Mouse (Mus musculus): ENCODE data around the gene Arl4c. TPM values are rescaled to one million over a fixed set of nuclear protein-coding genes. Genes with fewer than 3 reads are reported as not detected.
A peak's percentile ranks its signal among the peaks of the same experiment; 100 is the strongest.

The Arl4c gene
- polyA plus RNA-seq, 1 experiment from 2014 or later, result 6.6 TPM

DNA sequence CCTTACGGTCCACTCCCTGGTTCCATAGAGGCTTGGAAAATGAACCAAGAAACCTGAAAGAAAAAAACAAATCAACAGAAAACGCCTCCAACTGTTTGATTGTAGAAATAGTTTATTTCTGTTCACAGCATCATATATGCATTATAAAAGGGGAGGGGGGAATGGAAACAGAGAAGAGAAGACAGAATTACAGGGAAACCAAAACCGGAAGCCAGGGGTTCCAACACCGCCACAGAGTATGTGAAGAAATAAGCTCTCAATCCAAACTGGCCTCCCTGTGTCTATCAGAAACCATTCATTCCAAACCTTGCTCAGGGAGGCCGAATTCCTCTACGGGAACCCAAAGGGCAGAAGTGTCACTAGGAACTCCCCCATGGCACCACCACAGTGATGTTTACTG lies 3.9 kb downstream of the Arl4c start:
- Histone ChIP-seq H3K4me3 (ENCODE audit: low read depth, low read length) (peak overlapping the region; percentile 82; the same call in 1 of the 2 replicates), H3K36me3 (ENCODE audit: control insufficient read depth, insufficient read depth, low read length) (no peaks in the 10 kb centered on the region), H3K9ac (ENCODE audit: low read depth, low read length) (no peak overlapping the region), H3K4me1 (ENCODE audit: control insufficient read depth, insufficient read depth, low read length) (peaks cover 13% of the 10 kb centered on the region; the same call in 1 of the 2 replicates), H3K27me3 (replicated peaks; ENCODE audit: control insufficient read depth, insufficient read depth, low read length) (no peaks in the 10 kb centered on the region), H3K4me2 (ENCODE audit: low read depth, low read length) (peak overlapping the region; percentile 74), H3K27ac (replicated peaks; ENCODE audit: low read depth, low read length) (no peak overlapping the region), H3K9me3 (ENCODE audit: control insufficient read depth, low read length) (no peaks in the 10 kb centered on the region)
- DNase-seq (ENCODE audit: low spot score) (no peak), ATAC-seq (ENCODE audit: low read depth) (no peak)
- WGBS, result 85% methylated on average over 6 of the region's 6 CpGs

DNA sequence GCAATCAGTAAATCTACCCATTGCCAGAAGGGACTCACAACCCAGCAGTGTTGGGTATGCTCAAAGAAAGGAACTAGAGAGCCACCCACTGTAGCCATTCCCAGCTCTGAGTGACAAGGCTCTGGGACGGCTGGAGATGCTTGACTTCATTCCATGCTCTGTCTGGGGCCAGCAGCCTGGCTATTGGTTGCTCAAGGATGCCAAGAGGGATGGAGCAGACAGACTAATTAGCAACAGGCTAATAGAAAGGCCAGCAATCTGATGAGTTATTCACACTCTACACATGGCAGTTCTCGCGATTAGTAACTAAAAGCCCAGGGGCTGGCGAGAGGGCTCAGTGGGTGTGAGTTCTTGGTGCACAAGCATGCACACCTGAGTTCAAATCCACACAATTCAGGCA lies 5.6 kb downstream of the Arl4c start:
- no peaks in the 10 kb centered on the region for H3K9me3 ChIP-seq (ENCODE audit: control insufficient read depth, low read length)
- DNase-seq (ENCODE audit: low spot score) (no peak), ATAC-seq (ENCODE audit: low read depth) (no peak)
- H3K9ac ChIP-seq (ENCODE audit: low read depth, low read length), result no peak overlapping the region
- no peak overlapping the region for H3K4me3 ChIP-seq (ENCODE audit: low read depth, low read length)
- 80% methylated on average over 4 of the region's 4 CpGs for WGBS
- H3K27ac ChIP-seq (replicated peaks; ENCODE audit: low read depth, low read length), result no peak overlapping the region
- H3K4me1 ChIP-seq (ENCODE audit: control insufficient read depth, insufficient read depth, low read length), result peaks cover 13% of the 10 kb centered on the region; the same call in 1 of the 2 replicates
- H3K27me3 ChIP-seq (replicated peaks; ENCODE audit: control insufficient read depth, insufficient read depth, low read length), result no peaks in the 10 kb centered on the region
- H3K36me3 ChIP-seq (ENCODE audit: control insufficient read depth, insufficient read depth, low read length), result no peaks in the 10 kb centered on the region
- no peak overlapping the region for H3K4me2 ChIP-seq (ENCODE audit: low read depth, low read length)

DNA sequence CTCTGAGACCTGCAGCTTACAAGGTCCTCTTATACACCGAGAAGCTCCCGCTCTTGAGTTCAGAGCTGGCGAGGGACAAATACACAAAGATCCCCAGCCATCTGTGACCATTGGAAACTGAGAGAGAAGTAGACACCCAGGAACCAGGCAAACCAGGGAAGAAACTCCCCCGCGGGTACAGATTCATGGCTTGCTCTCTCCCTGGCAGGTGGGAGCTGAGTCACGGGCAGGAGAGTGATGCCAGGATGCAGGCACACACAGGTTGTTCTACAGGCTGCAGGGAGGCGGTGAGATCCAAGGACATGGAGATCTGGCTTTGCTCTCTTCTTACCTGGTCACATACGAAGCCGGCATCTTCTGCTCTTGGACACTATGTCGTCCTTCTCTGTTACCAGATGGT lies 7.7 kb downstream of the Arl4c start:
- DNase-seq (ENCODE audit: low spot score) (no peak), ATAC-seq (ENCODE audit: low read depth) (no peak)
- 0 out of 2 replicates have a peak, but pooled peaks cover 7% of the 10 kb centered on the region for H3K4me1 ChIP-seq (ENCODE audit: control insufficient read depth, insufficient read depth, low read length)
- no peaks in the 10 kb centered on the region for H3K27me3 ChIP-seq (replicated peaks; ENCODE audit: control insufficient read depth, insufficient read depth, low read length)
- H3K9ac ChIP-seq (ENCODE audit: low read depth, low read length), result no peak overlapping the region
- H3K4me2 ChIP-seq (ENCODE audit: low read depth, low read length), result no peak overlapping the region
- H3K9me3 ChIP-seq (ENCODE audit: control insufficient read depth, low read length), result no peaks in the 10 kb centered on the region
- 90% methylated on average over 10 of the region's 10 CpGs for WGBS
- H3K4me3 ChIP-seq (ENCODE audit: low read depth, low read length), result no peak overlapping the region
- no peaks in the 10 kb centered on the region for H3K36me3 ChIP-seq (ENCODE audit: control insufficient read depth, insufficient read depth, low read length)
- H3K27ac ChIP-seq (replicated peaks; ENCODE audit: low read depth, low read length), result no peak overlapping the region

DNA sequence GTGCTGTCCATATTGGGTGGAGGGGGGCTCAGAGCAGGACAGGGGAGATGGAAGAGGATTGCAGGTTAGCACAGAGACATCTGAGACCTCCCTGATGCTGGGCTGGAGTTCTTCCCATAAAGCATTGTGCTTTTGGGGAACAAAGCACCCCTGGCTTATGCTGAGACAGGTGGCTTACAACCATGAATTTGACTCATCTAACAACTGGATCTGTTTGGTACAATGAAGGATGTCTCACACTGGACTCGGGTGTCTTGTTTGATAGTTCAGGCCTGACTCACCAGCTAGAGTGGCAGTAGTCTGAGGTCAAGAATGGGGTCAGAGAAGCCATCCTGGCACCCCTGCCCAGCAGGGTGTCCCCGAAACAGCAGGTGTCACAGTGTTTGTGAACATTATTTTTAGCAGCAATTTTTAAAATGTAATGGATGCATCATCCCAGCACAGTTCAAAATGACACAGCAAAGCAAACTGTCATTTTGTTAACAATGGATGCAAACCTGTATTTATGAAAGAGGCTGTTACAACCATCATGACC lies 9.7 kb downstream of the Arl4c start:
- Histone ChIP-seq H3K4me3 (ENCODE audit: low read depth, low read length) (no peak overlapping the region), H3K9ac (ENCODE audit: low read depth, low read length) (no peak overlapping the region), H3K36me3 (ENCODE audit: control insufficient read depth, insufficient read depth, low read length) (no peaks in the 10 kb centered on the region), H3K4me1 (ENCODE audit: control insufficient read depth, insufficient read depth, low read length) (no peaks in the 10 kb centered on the region), H3K4me2 (ENCODE audit: low read depth, low read length) (no peak overlapping the region), H3K27me3 (replicated peaks; ENCODE audit: control insufficient read depth, insufficient read depth, low read length) (no peaks in the 10 kb centered on the region), H3K9me3 (ENCODE audit: control insufficient read depth, low read length) (no peaks in the 10 kb centered on the region), H3K27ac (replicated peaks; ENCODE audit: low read depth, low read length) (no peak overlapping the region)
- no peak for ATAC-seq (ENCODE audit: low read depth)
- DNase-seq (ENCODE audit: low spot score), result no peak
- 75% methylated on average over 2 of the region's 2 CpGs for WGBS

DNA sequence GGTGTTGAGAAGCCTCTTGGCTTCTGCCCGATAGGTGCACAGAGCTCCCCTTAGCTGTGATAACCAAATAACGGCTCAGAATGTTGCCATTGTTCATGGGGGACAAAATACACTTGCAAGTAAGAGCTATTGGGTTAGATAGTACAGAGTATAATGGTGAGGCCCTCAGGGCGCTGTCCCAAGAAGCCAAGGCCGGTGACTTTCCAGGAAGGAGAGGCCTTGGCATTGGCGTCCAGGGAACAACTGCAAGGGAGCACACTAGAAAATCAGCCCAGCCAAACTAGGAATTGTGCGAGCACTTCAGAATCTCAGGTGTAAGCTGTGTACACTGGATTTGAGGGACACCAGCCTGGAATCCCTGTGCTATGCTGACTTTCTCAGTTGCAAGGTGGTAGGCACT lies 11.4 kb downstream of the Arl4c start:
- no peak overlapping the region for H3K4me3 ChIP-seq (ENCODE audit: low read depth, low read length)
- WGBS, result 85% methylated on average over 6 of the region's 6 CpGs

DNA sequence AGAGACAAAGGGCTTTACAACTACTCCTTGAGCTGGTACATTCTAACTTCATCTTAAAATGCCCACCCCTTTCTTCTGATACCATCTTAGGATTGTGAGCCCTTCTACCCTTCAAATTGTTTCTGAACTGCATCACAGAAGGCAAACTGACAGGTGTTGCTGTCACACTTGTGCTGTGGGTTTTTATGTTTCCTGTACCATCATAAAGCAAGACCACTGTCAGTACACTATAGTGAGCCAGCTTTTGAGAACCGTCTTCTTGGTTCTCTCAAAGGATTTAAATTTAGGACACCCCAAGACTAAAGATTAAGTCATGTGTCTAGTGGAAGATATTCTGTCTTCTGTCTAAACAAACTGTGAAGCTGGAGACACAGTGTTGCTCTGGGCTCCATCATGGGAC lies 17.3 kb downstream of the Arl4c start:
- DNase-seq (ENCODE audit: low spot score) (no peak), ATAC-seq (ENCODE audit: low read depth) (no peak)
- H3K27me3 ChIP-seq (replicated peaks; ENCODE audit: control insufficient read depth, insufficient read depth, low read length), result no peaks in the 10 kb centered on the region
- no peaks in the 10 kb centered on the region for H3K4me1 ChIP-seq (ENCODE audit: control insufficient read depth, insufficient read depth, low read length)
- H3K9me3 ChIP-seq (ENCODE audit: control insufficient read depth, low read length), result no peaks in the 10 kb centered on the region
- no peak overlapping the region for H3K27ac ChIP-seq (replicated peaks; ENCODE audit: low read depth, low read length)
- no peak overlapping the region for H3K4me3 ChIP-seq (ENCODE audit: low read depth, low read length)
- 95% methylated on average over 1 of the region's 1 CpGs for WGBS
- H3K36me3 ChIP-seq (ENCODE audit: control insufficient read depth, insufficient read depth, low read length), result no peaks in the 10 kb centered on the region
- H3K9ac ChIP-seq (ENCODE audit: low read depth, low read length), result no peak overlapping the region
- H3K4me2 ChIP-seq (ENCODE audit: low read depth, low read length), result no peak overlapping the region

More for the DNA sequence above, 11.4 kb downstream of the Arl4c start:
- Histone ChIP-seq H3K9me3 (ENCODE audit: control insufficient read depth, low read length) (no peaks in the 10 kb centered on the region), H3K36me3 (ENCODE audit: control insufficient read depth, insufficient read depth, low read length) (no peaks in the 10 kb centered on the region), H3K27me3 (replicated peaks; ENCODE audit: control insufficient read depth, insufficient read depth, low read length) (no peaks in the 10 kb centered on the region), H3K9ac (ENCODE audit: low read depth, low read length) (no peak overlapping the region), H3K27ac (replicated peaks; ENCODE audit: low read depth, low read length) (no peak overlapping the region), H3K4me1 (ENCODE audit: control insufficient read depth, insufficient read depth, low read length) (no peaks in the 10 kb centered on the region), H3K4me2 (ENCODE audit: low read depth, low read length) (no peak overlapping the region)
- DNase-seq (ENCODE audit: low spot score), result no peak
- no peak for ATAC-seq (ENCODE audit: low read depth)

DNA sequence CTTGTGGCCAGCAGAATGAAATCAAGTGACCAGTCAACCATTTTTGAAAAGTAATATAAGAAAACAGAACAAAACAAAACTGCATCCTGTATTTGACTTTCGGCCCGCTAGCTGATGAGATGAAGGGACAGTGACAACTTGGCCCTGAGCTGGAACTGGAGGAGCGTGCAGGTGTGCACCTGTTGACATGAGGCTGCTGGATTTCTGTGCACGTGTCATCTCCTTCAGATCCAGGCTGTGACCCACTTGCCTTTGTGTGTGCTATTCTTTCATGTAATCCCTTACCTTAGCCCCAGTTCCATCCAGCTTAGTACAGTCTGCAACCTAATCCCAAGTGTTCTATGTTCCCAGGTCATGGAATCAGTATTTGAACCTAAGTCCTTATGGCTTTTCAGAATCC lies 20.4 kb downstream of the Arl4c start:
- Histone ChIP-seq H3K4me1 (ENCODE audit: control insufficient read depth, insufficient read depth, low read length) (no peaks in the 10 kb centered on the region), H3K27ac (replicated peaks; ENCODE audit: low read depth, low read length) (no peak overlapping the region), H3K4me2 (ENCODE audit: low read depth, low read length) (no peak overlapping the region), H3K9me3 (ENCODE audit: control insufficient read depth, low read length) (no peaks in the 10 kb centered on the region), H3K4me3 (ENCODE audit: low read depth, low read length) (no peak overlapping the region), H3K27me3 (replicated peaks; ENCODE audit: control insufficient read depth, insufficient read depth, low read length) (no peaks in the 10 kb centered on the region), H3K36me3 (ENCODE audit: control insufficient read depth, insufficient read depth, low read length) (no peaks in the 10 kb centered on the region), H3K9ac (ENCODE audit: low read depth, low read length) (no peak overlapping the region)
- ATAC-seq (ENCODE audit: low read depth) (no peak), DNase-seq (ENCODE audit: low spot score) (no peak)
- whole genome bisulfite sequencing, result 96% methylated on average over 4 of the region's 4 CpGs

DNA sequence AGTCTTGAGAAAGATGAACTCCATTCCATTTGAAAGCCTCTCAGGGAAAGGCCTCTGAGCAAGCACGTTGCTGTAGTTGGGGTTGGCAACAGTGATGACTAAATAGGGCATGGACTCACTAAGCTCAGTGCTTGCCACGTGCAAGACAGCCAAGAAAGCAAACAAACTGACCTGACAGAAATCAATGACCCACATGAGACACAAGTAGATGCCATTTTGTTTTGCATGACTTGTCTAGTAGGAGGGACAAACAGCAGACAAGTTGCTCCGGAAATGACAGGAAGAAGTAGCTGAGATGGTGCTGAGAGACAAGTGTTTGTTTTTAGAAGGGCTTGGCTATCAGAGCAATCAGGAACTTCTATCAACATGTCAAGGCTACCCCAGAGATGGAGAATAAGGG lies 21.2 kb downstream of the Arl4c start:
- Histone ChIP-seq H3K4me2 (ENCODE audit: low read depth, low read length) (no peak overlapping the region), H3K36me3 (ENCODE audit: control insufficient read depth, insufficient read depth, low read length) (no peaks in the 10 kb centered on the region), H3K27ac (replicated peaks; ENCODE audit: low read depth, low read length) (no peak overlapping the region), H3K9ac (ENCODE audit: low read depth, low read length) (no peak overlapping the region), H3K4me3 (ENCODE audit: low read depth, low read length) (no peak overlapping the region), H3K4me1 (ENCODE audit: control insufficient read depth, insufficient read depth, low read length) (no peaks in the 10 kb centered on the region), H3K27me3 (replicated peaks; ENCODE audit: control insufficient read depth, insufficient read depth, low read length) (no peaks in the 10 kb centered on the region), H3K9me3 (ENCODE audit: control insufficient read depth, low read length) (no peaks in the 10 kb centered on the region)
- no peak for ATAC-seq (ENCODE audit: low read depth)
- DNase-seq (ENCODE audit: low spot score), result no peak
- 60% methylated on average over 3 of the region's 3 CpGs for WGBS

DNA sequence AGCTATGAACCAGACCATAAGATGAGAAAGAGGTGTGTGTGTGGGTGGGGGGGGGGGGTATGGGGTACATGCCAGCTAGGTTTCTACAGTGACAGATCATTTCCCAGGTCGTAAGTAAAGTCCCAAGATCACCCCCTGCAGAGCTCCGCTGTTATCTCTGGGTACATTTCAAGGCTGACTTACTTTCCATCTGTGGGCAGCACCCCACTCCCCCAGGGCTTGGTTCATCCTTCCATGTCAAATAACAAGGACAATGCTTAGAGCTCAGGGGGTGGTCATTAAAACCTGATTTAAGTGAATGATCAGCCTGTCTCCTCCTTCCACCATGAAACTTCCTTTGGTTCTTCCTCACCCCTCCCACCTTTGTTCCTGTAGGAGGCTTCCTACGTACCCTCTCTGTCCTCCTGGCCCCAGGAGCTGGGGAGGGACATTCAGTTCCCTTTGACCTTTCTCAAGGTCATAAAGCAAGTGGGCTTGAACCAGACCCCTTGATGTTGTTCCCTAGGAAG lies 23.7 kb downstream of the Arl4c start:
- no peak overlapping the region for H3K27ac ChIP-seq (replicated peaks; ENCODE audit: low read depth, low read length)
- H3K36me3 ChIP-seq (ENCODE audit: control insufficient read depth, insufficient read depth, low read length), result no peaks in the 10 kb centered on the region
- ATAC-seq (ENCODE audit: low read depth) (no peak), DNase-seq (ENCODE audit: low spot score) (no peak)
- no peaks in the 10 kb centered on the region for H3K4me1 ChIP-seq (ENCODE audit: control insufficient read depth, insufficient read depth, low read length)
- no peak overlapping the region for H3K9ac ChIP-seq (ENCODE audit: low read depth, low read length)
- H3K4me2 ChIP-seq (ENCODE audit: low read depth, low read length), result no peak overlapping the region
- WGBS, result 49% methylated on average over 3 of the region's 3 CpGs
- H3K9me3 ChIP-seq (ENCODE audit: control insufficient read depth, low read length), result no peaks in the 10 kb centered on the region
- no peaks in the 10 kb centered on the region for H3K27me3 ChIP-seq (replicated peaks; ENCODE audit: control insufficient read depth, insufficient read depth, low read length)
- H3K4me3 ChIP-seq (ENCODE audit: low read depth, low read length), result no peak overlapping the region

Measured in embryonic facial prominence, embryonic 14.5 days (tissue).